In the genomic region with DNA sequence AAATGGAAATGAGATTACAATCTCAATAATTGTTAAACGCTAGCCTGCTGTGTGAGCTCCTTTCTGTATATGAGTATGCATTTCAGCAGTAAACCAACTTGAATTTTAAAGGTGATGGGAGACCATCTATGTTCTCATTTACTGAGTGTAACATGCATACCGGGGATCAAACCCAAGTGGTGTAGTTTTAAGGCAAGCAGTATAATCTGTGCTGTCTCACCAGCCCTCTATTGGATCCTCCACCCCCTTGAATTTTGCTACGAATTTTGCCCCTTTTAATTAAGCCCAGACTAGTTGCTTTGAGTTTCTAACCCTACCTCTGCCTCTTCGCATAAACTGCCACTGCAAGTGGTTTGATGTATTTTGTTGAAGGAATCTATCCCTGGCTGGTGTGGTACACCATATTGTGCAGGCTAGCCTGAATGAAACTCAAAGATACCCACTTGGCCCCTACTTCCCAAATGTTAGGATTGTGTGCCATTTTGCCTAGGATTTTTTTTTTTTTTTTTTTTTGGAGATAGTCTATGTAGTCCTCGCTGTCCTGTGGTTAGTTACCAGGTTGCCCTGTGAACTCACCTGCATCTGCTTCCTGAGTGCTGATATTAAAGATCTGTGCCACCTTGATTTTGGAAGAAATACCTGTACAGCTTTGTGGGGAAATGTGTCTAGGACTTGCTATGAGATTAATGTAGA, we compare ENCODE assay signal across 8 mouse cellular contexts. TPM values are rescaled to one million over a fixed set of nuclear protein-coding genes. Genes with fewer than 3 reads are reported as not detected.
DNase-seq lines count a peak whose midpoint lies in the region; ATAC-seq and TF ChIP-seq lines count a peak whose summit lies in the region.

No protein-coding gene starts in this region.

- ATAC-seq in forebrain, embryonic 13.5 days: no peak
- no peak for ATAC-seq in liver, embryonic 14.5 days (ENCODE audit: insufficient read depth)
- ATAC-seq in megakaryocyte-erythroid progenitor cell, adult 5-6 weeks (replicated peaks; ENCODE audit: low FRiP score, low TSS enrichment, poor library complexity, severe bottlenecking): no peak

- H3K27ac ChIP-seq in heart, embryonic 10.5 days: no peak overlapping the region
- H3K27ac ChIP-seq in forebrain, embryonic 13.5 days: no peak overlapping the region
- no peak overlapping the region for H3K27ac ChIP-seq in liver, embryonic 14.5 days

- DNase-seq in heart, embryonic 10.5 days (ENCODE audit: low spot score): no peak
- no peak for DNase-seq in heart, postnatal 25 days (ENCODE audit: low spot score)
- DNase-seq in liver, embryonic 14.5 days (ENCODE audit: low read depth in 3 of 3, low spot score in 3 of 3): no peak
- DNase-seq in adrenal gland, postnatal 36 days: no peak
- DNase-seq in frontal cortex, postnatal 36 days (ENCODE audit: low spot score in 2 of 2): no peak

- H3K9me3 ChIP-seq in heart, embryonic 10.5 days: no peaks in the 10 kb centered on the region
- no peaks in the 10 kb centered on the region for H3K9me3 ChIP-seq in forebrain, embryonic 13.5 days (replicated peaks)
- H3K9me3 ChIP-seq in liver, embryonic 14.5 days (ENCODE audit: control insufficient read depth, low read length): no peaks in the 10 kb centered on the region

- H3K79me3 ChIP-seq in C2C12 (ENCODE audit: low read depth): peaks cover 27% of the 10 kb centered on the region

- peaks cover 25% of the 10 kb centered on the region for H3K4me1 ChIP-seq in heart, embryonic 10.5 days
- H3K4me1 ChIP-seq in forebrain, embryonic 13.5 days: peaks cover 34% of the 10 kb centered on the region
- peaks cover 16 to 20% of the 10 kb centered on the region in 2 experiments for H3K4me1 ChIP-seq in liver, embryonic 14.5 days (replicated peaks; ENCODE audit: control insufficient read depth in 2 of 2, insufficient read depth in 2 of 2, low read length in 1 of 2)

- H3K4me2 ChIP-seq in forebrain, embryonic 13.5 days: peak overlapping the region; percentile 97
- H3K4me2 ChIP-seq in liver, embryonic 14.5 days (ENCODE audit: low read depth): peak overlapping the region; percentile 80

- H3K36me3 ChIP-seq in heart, embryonic 10.5 days: peaks cover 26% of the 10 kb centered on the region
- peaks cover 27% of the 10 kb centered on the region for H3K36me3 ChIP-seq in C2C12 (ENCODE audit: control insufficient read depth, insufficient read depth)
- H3K36me3 ChIP-seq in forebrain, embryonic 13.5 days (ENCODE audit: poor library complexity, severe bottlenecking): peaks cover 29% of the 10 kb centered on the region
- H3K36me3 ChIP-seq in liver, embryonic 14.5 days (replicated peaks; ENCODE audit: control insufficient read depth, insufficient read depth, low read depth): peaks cover 26% of the 10 kb centered on the region

- peak overlapping the region; percentile 59 for H3K4me3 ChIP-seq in heart, embryonic 10.5 days
- peak overlapping the region; percentile 47 for H3K4me3 ChIP-seq in C2C12 (ENCODE audit: insufficient read depth, poor library complexity, severe bottlenecking)
- peak overlapping the region; percentile 52 for H3K4me3 ChIP-seq in forebrain, embryonic 13.5 days
- peak overlapping the region; percentile 31 to 55; a peak in 3 of 4 replicates for H3K4me3 ChIP-seq in liver, embryonic 14.5 days (ENCODE audit: insufficient read depth in 1 of 2, low read depth in 2 of 2, low read length in 2 of 2)

- intact Hi-C loops in heart, postnatal 25 days (cut with DNase I): loop anchor here (5.0 to 10.0 kb wide), 2 partner anchors 97 to 620 kb away; partner anchors contain the start of genes Akap10, Ncor1 and Pigl

- 80% methylated on average over 5 of the region's 5 CpGs for WGBS in heart, embryonic 10.5 days
- 72% methylated on average over 5 of the region's 5 CpGs for WGBS in forebrain, embryonic 13.5 days
- 67% methylated on average over 5 of the region's 5 CpGs for WGBS in liver, embryonic 14.5 days (ENCODE audit: insufficient replicate concordance)

- peak overlapping the region; percentile 63 for H3K9ac ChIP-seq in forebrain, embryonic 13.5 days
- no peak overlapping the region for H3K9ac ChIP-seq in liver, embryonic 14.5 days (replicated peaks)

- peaks cover 44% of the 10 kb centered on the region for H3K79me2 ChIP-seq in C2C12 (ENCODE audit: control insufficient read depth, insufficient read depth)

- H3ac ChIP-seq in C2C12 (ENCODE audit: control insufficient read depth, insufficient read length, low read depth): no peak overlapping the region

- no peak for TF ChIP-seq CTCF in C2C12 (IDR thresholded peaks at IDR 0.05; ENCODE audit: control insufficient read depth, insufficient read depth, insufficient read length)
- no peak for TF ChIP-seq CTCF in liver, embryonic 14.5 days (IDR thresholded peaks at IDR 0.05; ENCODE audit: low read depth)

- no peaks in the 10 kb centered on the region for H3K27me3 ChIP-seq in heart, embryonic 10.5 days (ENCODE audit: insufficient read depth, poor library complexity, severe bottlenecking)
- no peaks in the 10 kb centered on the region for H3K27me3 ChIP-seq in C2C12 (ENCODE audit: control insufficient read depth, insufficient read depth, insufficient read length)
- no peaks in the 10 kb centered on the region for H3K27me3 ChIP-seq in forebrain, embryonic 13.5 days
- H3K27me3 ChIP-seq in liver, embryonic 14.5 days (ENCODE audit: control insufficient read depth, insufficient read depth, low read length): no peaks in the 10 kb centered on the region

- TF ChIP-seq EP300 in liver, embryonic 14.5 days (IDR thresholded peaks at IDR 0.05; ENCODE audit: low read depth): no peak

TF ChIP-seq in C2C12, 6 proteins besides CTCF, POLR2A, EP300 and RAD21:
- TF ChIP-seq CEBPB (IDR thresholded peaks at IDR 0.05; ENCODE audit: low read depth): no peak
- no peak for TF ChIP-seq MYOG (IDR thresholded peaks at IDR 0.05; ENCODE audit: control insufficient read depth, extremely low read depth, insufficient read length)
- no peak for TF ChIP-seq FOSL1 (IDR thresholded peaks at IDR 0.05; ENCODE audit: insufficient read depth, low read length, poor library complexity, severe bottlenecking)
- TF ChIP-seq MYOD1 (IDR thresholded peaks at IDR 0.05; ENCODE audit: control insufficient read depth, insufficient read length, low read depth): no peak
- no peak for TF ChIP-seq MAX (IDR thresholded peaks at IDR 0.05)
- TF ChIP-seq USF1 (IDR thresholded peaks at IDR 0.05; ENCODE audit: low read depth): no peak

RNA-seq across cellular contexts. Expression of gene Ubb, which starts 3.3 kb away (rescaled TPM):
- polyA plus RNA-seq in heart, embryonic 10.5 days (2016; fragmentation: Nextera tagmentation; extraction: Ambion mirVana): 2,741 and 3,131 TPM in 2 replicates
- total RNA-seq in heart, postnatal 25 days (2021): 100 to 1,000 TPM; 561 to 624 TPM
- polyA plus RNA-seq in C2C12 (2012; fragmentation: generic; extraction: Trizol): 1,633 TPM
- 4,545 and 4,559 TPM in 2 replicates for polyA plus RNA-seq in forebrain, embryonic 13.5 days (2015; fragmentation: Nextera tagmentation; extraction: Ambion mirVana)
- 1,013 and 1,031 TPM in 2 replicates for polyA plus RNA-seq in liver, embryonic 14.5 days (2012; rRNA removed)
- polyA plus RNA-seq in liver, embryonic 14.5 days (2014; fragmentation: Nextera tagmentation; extraction: Ambion mirVana): 1,383 and 1,393 TPM in 2 replicates
- total RNA-seq in adrenal gland, postnatal 36 days (2021): 1,000 to 10,000 TPM; 1,237 to 1,515 TPM
- 729 and 731 TPM in 2 replicates for total RNA-seq in megakaryocyte-erythroid progenitor cell, adult 5-6 weeks (2014; fragmentation: Nextera tagmentation)
- 1,059 and 1,094 TPM in 2 replicates for total RNA-seq in megakaryocyte-erythroid progenitor cell, adult 5-6 weeks (2017)

RNA-seq across cellular contexts. Expression of gene Cenpv, which starts 15.2 kb away (rescaled TPM):
- polyA plus RNA-seq in heart, embryonic 10.5 days (2016; fragmentation: Nextera tagmentation; extraction: Ambion mirVana): 11.6 and 15.0 TPM in 2 replicates
- 10 to 100 TPM; 22.5 to 26.4 TPM for total RNA-seq in heart, postnatal 25 days (2021)
- polyA plus RNA-seq in C2C12 (2012; fragmentation: generic; extraction: Trizol): 21.6 TPM
- polyA plus RNA-seq in forebrain, embryonic 13.5 days (2015; fragmentation: Nextera tagmentation; extraction: Ambion mirVana): 74.4 and 78.7 TPM in 2 replicates
- polyA plus RNA-seq in liver, embryonic 14.5 days (2012; rRNA removed): 23.4 and 26.6 TPM in 2 replicates
- polyA plus RNA-seq in liver, embryonic 14.5 days (2014; fragmentation: Nextera tagmentation; extraction: Ambion mirVana): 21.8 and 22.3 TPM in 2 replicates
- 10 to 100 TPM; 30.2 to 37.2 TPM for total RNA-seq in adrenal gland, postnatal 36 days (2021)
- 113 and 115 TPM in 2 replicates for total RNA-seq in megakaryocyte-erythroid progenitor cell, adult 5-6 weeks (2014; fragmentation: Nextera tagmentation)
- 56.1 and 64.9 TPM in 2 replicates for total RNA-seq in megakaryocyte-erythroid progenitor cell, adult 5-6 weeks (2017)

RNA-seq across cellular contexts. Expression of gene Trpv2, which starts 20.0 kb away (rescaled TPM):
- polyA plus RNA-seq in heart, embryonic 10.5 days (2016; fragmentation: Nextera tagmentation; extraction: Ambion mirVana): 4.2 and 5.9 TPM in 2 replicates
- total RNA-seq in heart, postnatal 25 days (2021): 1 to 10 TPM; 2.4 to 3.3 TPM
- polyA plus RNA-seq in C2C12 (2012; fragmentation: generic; extraction: Trizol): 12.8 TPM
- 8.2 and 9.1 TPM in 2 replicates for polyA plus RNA-seq in forebrain, embryonic 13.5 days (2015; fragmentation: Nextera tagmentation; extraction: Ambion mirVana)
- polyA plus RNA-seq in liver, embryonic 14.5 days (2012; rRNA removed): 3.5 and 4.2 TPM in 2 replicates
- polyA plus RNA-seq in liver, embryonic 14.5 days (2014; fragmentation: Nextera tagmentation; extraction: Ambion mirVana): 4.6 and 4.8 TPM in 2 replicates
- total RNA-seq in adrenal gland, postnatal 36 days (2021): 1 to 10 TPM; 2.0 to 3.7 TPM
- total RNA-seq in megakaryocyte-erythroid progenitor cell, adult 5-6 weeks (2014; fragmentation: Nextera tagmentation): 31.3 and 45.4 TPM in 2 replicates
- total RNA-seq in megakaryocyte-erythroid progenitor cell, adult 5-6 weeks (2017): 12.2 and 25.6 TPM in 2 replicates
